Mouse (Mus musculus): ENCODE data around the gene Fam3b. TPM values are rescaled to one million over a fixed set of nuclear protein-coding genes. Genes with fewer than 3 reads are reported as not detected.

Gene Fam3b
- total and polyA plus RNA-seq, 3 experiments: 20.6 to 21.2 TPM; not detected in 1

- no peak for DNase-seq (ENCODE audit: low read depth, low spot score)
- Histone ChIP-seq H3K4me3 (ENCODE audit: control insufficient read depth in 1 of 2, insufficient read depth in 1 of 2, low read depth in 2 of 2, low read length in 2 of 2) (no peak overlapping the region), H3K27me3 (ENCODE audit: control insufficient read depth in 1 of 2, insufficient read depth in 2 of 2, low read length in 2 of 2) (no peaks in the 10 kb centered on the region), H3K36me3 (ENCODE audit: control insufficient read depth in 1 of 2, insufficient read depth in 2 of 2, low read length in 2 of 2) (peaks cover 0 to 62% of the 10 kb centered on the region in 2 experiments; a peak in 2 of 4 replicates), H3K9me3 (replicated peaks; ENCODE audit: insufficient read depth, low read length) (no peaks in the 10 kb centered on the region), H3K79me2 (ENCODE audit: control insufficient read depth, insufficient read depth, low read length, poor library complexity) (no peaks in the 10 kb centered on the region), H3K4me1 (ENCODE audit: control insufficient read depth in 1 of 2, insufficient read depth in 2 of 2, low read length in 2 of 2) (peaks cover 37 to 55% of the 10 kb centered on the region in 2 experiments), H3K9ac (ENCODE audit: control insufficient read depth, low read depth, low read length, poor library complexity, severe bottlenecking) (no peak overlapping the region), H3K27ac (ENCODE audit: control insufficient read depth, low read depth, low read length) (no peak overlapping the region)
- no peak for TF ChIP-seq ZNF384 (IDR thresholded peaks at IDR 0.05; ENCODE audit: low read depth, low read length)
- 0 out of 2 replicates have a peak, but pooled peaks have one; percentile 27 for TF ChIP-seq ETS1 (IDR thresholded peaks at IDR 0.05; ENCODE audit: low read depth, low read length)
- peak; percentile 25; the same call in 1 of the 2 replicates for TF ChIP-seq GATA1 (IDR thresholded peaks at IDR 0.05; ENCODE audit: low read depth, low read length)
- TF ChIP-seq SMC3 (IDR thresholded peaks at IDR 0.05; ENCODE audit: low read depth, low read length): no peak
- TF ChIP-seq RAD21 (IDR thresholded peaks at IDR 0.05; ENCODE audit: low read depth, low read length): no peak
- no peak for TF ChIP-seq POLR2A (IDR thresholded peaks at IDR 0.05; ENCODE audit: control insufficient read depth in 1 of 2, insufficient read depth in 1 of 2, low read depth in 1 of 2, low read length in 2 of 2, poor library complexity in 1 of 2)
- TF ChIP-seq MXI1 (IDR thresholded peaks at IDR 0.05; ENCODE audit: low read depth, low read length): no peak
Observed at GRCm38 (mm10) chr16:97474671-97475070, 39.9 kb downstream of the Fam3b start.

DNA sequence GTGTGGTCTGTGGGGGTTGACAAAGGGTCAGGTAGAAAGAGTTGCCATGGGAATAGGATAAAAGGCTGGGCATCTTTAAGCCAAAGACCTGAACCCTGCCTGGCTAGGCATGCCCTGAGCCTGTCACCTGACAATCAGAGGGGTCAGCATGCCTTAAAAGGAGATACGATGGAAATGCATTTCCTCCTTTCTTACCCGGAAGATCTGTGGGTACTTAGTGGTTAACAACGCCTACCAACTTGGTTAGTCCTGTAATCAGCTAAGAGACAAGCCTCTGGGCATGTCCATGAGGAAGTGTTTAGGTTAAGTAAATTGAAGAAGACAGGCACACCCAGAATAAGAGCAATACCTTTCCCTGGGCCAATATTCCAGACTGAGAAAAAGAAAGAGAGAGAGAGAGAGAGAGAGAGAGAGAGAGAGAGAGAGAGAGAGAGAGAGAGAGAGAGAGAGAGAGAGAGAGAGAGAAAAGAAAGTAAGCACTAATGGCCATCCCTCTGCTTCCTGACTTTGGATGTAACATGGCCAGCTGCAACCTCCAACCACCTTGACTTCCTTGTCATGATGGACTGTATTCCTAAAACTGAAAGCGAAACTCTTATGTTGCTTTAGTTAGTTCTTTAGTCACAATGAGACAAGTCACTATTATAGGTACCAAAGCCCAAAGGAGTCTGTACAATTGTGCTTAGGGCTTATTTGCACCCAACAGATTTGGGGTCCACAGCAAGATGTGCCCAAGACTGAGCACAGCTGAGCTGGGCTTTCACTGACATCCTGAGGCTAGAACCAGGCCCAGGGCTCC, 46.4 kb downstream of the Fam3b start:
- DNase-seq (ENCODE audit: low read depth, low spot score): peak; percentile 70
- Histone ChIP-seq H3K79me2 (ENCODE audit: control insufficient read depth, insufficient read depth, low read length, poor library complexity) (no peaks in the 10 kb centered on the region), H3K4me3 (ENCODE audit: control insufficient read depth in 1 of 2, insufficient read depth in 1 of 2, low read depth in 2 of 2, low read length in 2 of 2) (no peak overlapping the region), H3K27me3 (ENCODE audit: control insufficient read depth in 1 of 2, insufficient read depth in 2 of 2, low read length in 2 of 2) (no peaks in the 10 kb centered on the region), H3K27ac (ENCODE audit: control insufficient read depth, low read depth, low read length) (peak overlapping the region; percentile 19), H3K4me1 (ENCODE audit: control insufficient read depth in 1 of 2, insufficient read depth in 2 of 2, low read length in 2 of 2) (peaks cover 12 to 22% of the 10 kb centered on the region in 2 experiments), H3K9ac (ENCODE audit: control insufficient read depth, low read depth, low read length, poor library complexity, severe bottlenecking) (peak overlapping the region; percentile 19), H3K36me3 (ENCODE audit: control insufficient read depth in 1 of 2, insufficient read depth in 2 of 2, low read length in 2 of 2) (peaks cover 0 to 22% of the 10 kb centered on the region in 2 experiments; a peak in 2 of 4 replicates), H3K9me3 (replicated peaks; ENCODE audit: insufficient read depth, low read length) (no peaks in the 10 kb centered on the region)
- TF ChIP-seq SIN3A (IDR thresholded peaks at IDR 0.05; ENCODE audit: low read length) (peak; percentile 27; the same call in 1 of the 2 replicates), POLR2A (IDR thresholded peaks at IDR 0.05; ENCODE audit: control insufficient read depth in 1 of 2, insufficient read depth in 1 of 2, low read depth in 1 of 2, low read length in 2 of 2, poor library complexity in 1 of 2) (no peak), ETS1 (IDR thresholded peaks at IDR 0.05; ENCODE audit: low read depth, low read length) (peak; percentile 22; the same call in 1 of the 2 replicates), ELF1 (IDR thresholded peaks at IDR 0.05; ENCODE audit: low read depth, low read length) (peak; percentile 71; the same call in 1 of the 2 replicates), TAL1 (IDR thresholded peaks at IDR 0.05; ENCODE audit: low read length) (no peak), CHD2 (IDR thresholded peaks at IDR 0.05; ENCODE audit: low read length) (no peak), NRF1 (IDR thresholded peaks at IDR 0.05; ENCODE audit: insufficient read depth, low read depth, low read length, poor library complexity, severe bottlenecking) (peak; percentile 30; the same call in 1 of the 2 replicates), KAT2A (conservative IDR thresholded peaks at IDR 0.05; ENCODE audit: low read depth, low read length) (no peak), EP300 (IDR thresholded peaks at IDR 0.05; ENCODE audit: low read depth in 1 of 2, low read length in 2 of 2) (peak; percentile 22 to 50; a peak in 3 of 4 replicates), USF1 (IDR thresholded peaks at IDR 0.05; ENCODE audit: low read depth, low read length) (peak; percentile 54), CTCF (IDR thresholded peaks at IDR 0.05 in 2 of 3, conservative IDR thresholded peaks at IDR 0.05 in 1 of 3; ENCODE audit: control insufficient read depth in 1 of 3, insufficient read depth in 1 of 3, low read depth in 2 of 3, low read length in 3 of 3, poor library complexity in 1 of 3, severe bottlenecking in 1 of 3) (no peak), UBTF (IDR thresholded peaks at IDR 0.05; ENCODE audit: borderline replicate concordance, insufficient read depth, low read depth, low read length) (no peak), GATA1 (IDR thresholded peaks at IDR 0.05; ENCODE audit: low read depth, low read length) (0 out of 2 replicates have a peak, but pooled peaks have one; percentile 13), MYC (IDR thresholded peaks at IDR 0.05; ENCODE audit: low read depth, low read length) (no peak), HCFC1 (IDR thresholded peaks at IDR 0.05; ENCODE audit: low read depth, low read length) (no peak), SMC3 (IDR thresholded peaks at IDR 0.05; ENCODE audit: low read depth, low read length) (no peak), ZMIZ1 (IDR thresholded peaks at IDR 0.05; ENCODE audit: low read depth, low read length) (no peak), USF2 (IDR thresholded peaks at IDR 0.05; ENCODE audit: borderline replicate concordance in 1 of 2, insufficient read depth in 1 of 2, low read depth in 1 of 2, low read length in 2 of 2) (no peak), MEF2A (IDR thresholded peaks at IDR 0.05; ENCODE audit: extremely low read depth, insufficient replicate concordance, low read depth, low read length, poor library complexity, severe bottlenecking) (no peak), ZC3H11A (IDR thresholded peaks at IDR 0.05; ENCODE audit: low read depth, low read length) (no peak), TCF12 (IDR thresholded peaks at IDR 0.05; ENCODE audit: low read depth, low read length) (no peak), MAZ (IDR thresholded peaks at IDR 0.05; ENCODE audit: low read depth, low read length) (no peak), MAX (IDR thresholded peaks at IDR 0.05; ENCODE audit: low read length) (no peak), RAD21 (IDR thresholded peaks at IDR 0.05; ENCODE audit: low read depth, low read length) (no peak), GABPA (IDR thresholded peaks at IDR 0.05; ENCODE audit: low read depth, low read length) (no peak)
